Comparison of ENCODE assay signal across 21 mouse cellular contexts in the genomic region with DNA sequence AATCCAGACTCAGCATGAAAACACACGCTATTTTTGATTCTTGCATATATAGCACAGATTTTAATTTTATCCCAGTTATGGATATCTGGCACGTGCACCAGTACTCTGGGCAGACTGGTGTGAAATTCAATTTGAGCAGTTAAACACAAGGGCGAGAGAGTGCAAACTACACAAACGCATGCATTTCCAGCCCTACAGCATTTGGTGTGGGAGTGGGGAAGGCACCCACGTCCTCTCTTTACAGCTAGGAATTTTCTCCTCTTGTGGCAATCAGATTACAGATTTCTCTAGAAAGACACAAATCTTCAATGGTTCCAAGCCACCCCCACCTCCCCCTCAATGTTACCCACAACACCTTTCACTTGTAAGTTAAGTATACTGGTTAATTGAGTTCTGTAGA.
DNase-seq lines count a peak whose midpoint lies in the region; ATAC-seq and TF ChIP-seq lines count a peak whose summit lies in the region.
"Had no signal": no experiment of that assay in that cellular context is flagged by ENCODE, and none has a peak within 500 bp of the region (broad histone marks: within the 10 kb centered on the region; RNA-seq: fewer than 3 reads in every experiment).

No protein-coding gene starts in this region.

- no peak for TF ChIP-seq EP300 in stomach, postnatal 0 days (optimal IDR thresholded peaks at IDR 0.05)

- intact Hi-C loops in gastrocnemius, adult 2 months (cut with DNase I), result no loop called here

- no peaks in the 10 kb centered on the region; the same call in 1 of the 2 replicates for H3K4me1 ChIP-seq in forebrain, postnatal 0 days (ENCODE audit: insufficient read depth)
- H3K4me1 ChIP-seq in forebrain, embryonic 13.5 days, result 0 out of 2 replicates have a peak, but pooled peaks cover 7% of the 10 kb centered on the region
- H3K4me1 ChIP-seq in midbrain, embryonic 13.5 days (replicated peaks), result peaks cover 3% of the 10 kb centered on the region; the same call in 1 of the 2 replicates
- H3K4me1 ChIP-seq in midbrain, embryonic 14.5 days (ENCODE audit: control insufficient read depth, insufficient read depth, low read length), result no peaks in the 10 kb centered on the region
- no peaks in the 10 kb centered on the region for H3K4me1 ChIP-seq in stomach, embryonic 15.5 days
- H3K4me1 ChIP-seq in stomach, postnatal 0 days (replicated peaks; ENCODE audit: control insufficient read depth, insufficient read depth), result peaks cover 2% of the 10 kb centered on the region; the same call in 1 of the 2 replicates

- H3K36me3 ChIP-seq in forebrain, postnatal 0 days (ENCODE audit: insufficient read depth), result peaks cover 20% of the 10 kb centered on the region
- H3K36me3 ChIP-seq in forebrain, embryonic 13.5 days (ENCODE audit: poor library complexity, severe bottlenecking), result peaks cover 84% of the 10 kb centered on the region
- peaks cover 81% of the 10 kb centered on the region for H3K36me3 ChIP-seq in midbrain, embryonic 13.5 days
- H3K36me3 ChIP-seq in midbrain, embryonic 14.5 days (ENCODE audit: control insufficient read depth, insufficient read depth, low read length), result peaks cover 73% of the 10 kb centered on the region
- peaks cover 12% of the 10 kb centered on the region; the same call in 1 of the 2 replicates for H3K36me3 ChIP-seq in stomach, embryonic 15.5 days
- H3K36me3 ChIP-seq in stomach, postnatal 0 days (ENCODE audit: control insufficient read depth, insufficient read depth, low read length), result no peaks in the 10 kb centered on the region; the same call in 1 of the 2 replicates

- no peak for TF ChIP-seq CTCF in forebrain, postnatal 0 days (IDR thresholded peaks at IDR 0.05; ENCODE audit: low read depth)
- no peak for TF ChIP-seq CTCF in stomach, postnatal 0 days (IDR thresholded peaks at IDR 0.05; ENCODE audit: low read depth)
- no peak for TF ChIP-seq CTCF in gastrocnemius, adult 2 months (IDR thresholded peaks at IDR 0.05)

- H3K27me3 ChIP-seq in forebrain, postnatal 0 days (ENCODE audit: insufficient read depth, low read length), result no peaks in the 10 kb centered on the region
- H3K27me3 ChIP-seq in forebrain, embryonic 13.5 days, result no peaks in the 10 kb centered on the region
- no peaks in the 10 kb centered on the region for H3K27me3 ChIP-seq in midbrain, embryonic 13.5 days
- no peaks in the 10 kb centered on the region for H3K27me3 ChIP-seq in midbrain, embryonic 14.5 days (ENCODE audit: control insufficient read depth, insufficient read depth, low read length)
- no peaks in the 10 kb centered on the region for H3K27me3 ChIP-seq in stomach, embryonic 15.5 days (replicated peaks)
- no peaks in the 10 kb centered on the region for H3K27me3 ChIP-seq in stomach, postnatal 0 days (ENCODE audit: control insufficient read depth, insufficient read depth, low read length)
- H3K27me3 ChIP-seq: CH12.LX; embryonic facial prominence, embryonic 13.5 days; hindbrain, embryonic 12.5 days; Patski had no signal

- H3K9ac ChIP-seq in forebrain, postnatal 0 days, result no peak overlapping the region
- no peak overlapping the region for H3K9ac ChIP-seq in forebrain, embryonic 13.5 days
- H3K9ac ChIP-seq in midbrain, embryonic 13.5 days (replicated peaks), result no peak overlapping the region
- H3K9ac ChIP-seq in midbrain, embryonic 14.5 days (replicated peaks; ENCODE audit: low read length), result no peak overlapping the region
- no peak overlapping the region for H3K9ac ChIP-seq in stomach, embryonic 15.5 days
- no peak overlapping the region for H3K9ac ChIP-seq in stomach, postnatal 0 days (ENCODE audit: low read length)
- H3K9ac ChIP-seq: embryonic facial prominence, embryonic 13.5 days; hindbrain, embryonic 12.5 days had no signal

- 62% methylated on average over 5 of the region's 5 CpGs for WGBS in forebrain, postnatal 0 days
- WGBS in forebrain, embryonic 13.5 days, result 81% methylated on average over 5 of the region's 5 CpGs
- WGBS in midbrain, embryonic 13.5 days, result 87% methylated on average over 5 of the region's 5 CpGs
- WGBS in midbrain, embryonic 14.5 days, result 84% methylated on average over 5 of the region's 5 CpGs
- WGBS in stomach, embryonic 15.5 days, result 67% methylated on average over 5 of the region's 5 CpGs
- 63% methylated on average over 5 of the region's 5 CpGs for WGBS in stomach, postnatal 0 days

- no peak overlapping the region for H3K4me3 ChIP-seq in forebrain, postnatal 0 days (ENCODE audit: low read depth, low read length)
- no peak overlapping the region for H3K4me3 ChIP-seq in forebrain, embryonic 13.5 days
- no peak overlapping the region for H3K4me3 ChIP-seq in midbrain, embryonic 13.5 days (replicated peaks)
- no peak overlapping the region for H3K4me3 ChIP-seq in midbrain, embryonic 14.5 days (replicated peaks; ENCODE audit: low read depth, low read length)
- H3K4me3 ChIP-seq in stomach, embryonic 15.5 days (replicated peaks), result no peak overlapping the region
- H3K4me3 ChIP-seq in stomach, postnatal 0 days (ENCODE audit: low read depth, low read length), result no peak overlapping the region
- H3K4me3 ChIP-seq in gastrocnemius, adult 2 months, result no peak overlapping the region
- H3K4me3 ChIP-seq: embryonic facial prominence, embryonic 13.5 days; hindbrain, embryonic 12.5 days had no signal

- ATAC-seq in forebrain, postnatal 0 days, result peak; percentile 47
- ATAC-seq in forebrain, embryonic 13.5 days, result no peak
- ATAC-seq in midbrain, embryonic 13.5 days, result no peak
- ATAC-seq in midbrain, embryonic 14.5 days (ENCODE audit: low FRiP score, low TSS enrichment), result no peak
- no peak for ATAC-seq in stomach, embryonic 15.5 days (ENCODE audit: insufficient read depth, low FRiP score, low read depth)
- ATAC-seq in stomach, postnatal 0 days (ENCODE audit: low FRiP score, low TSS enrichment), result no peak
- ATAC-seq: activated CD4-positive, CD25-positive, alpha-beta regulatory T cell, adult 4 months; hindbrain, embryonic 16.5 days; inflammation-experienced regulatory T-cells, adult 6 months; Patski had no signal

- no peaks in the 10 kb centered on the region for H3K9me3 ChIP-seq in forebrain, postnatal 0 days (ENCODE audit: low read length)
- H3K9me3 ChIP-seq in forebrain, embryonic 13.5 days (replicated peaks), result no peaks in the 10 kb centered on the region
- H3K9me3 ChIP-seq in midbrain, embryonic 13.5 days, result no peaks in the 10 kb centered on the region
- H3K9me3 ChIP-seq in midbrain, embryonic 14.5 days (ENCODE audit: control insufficient read depth, low read length), result no peaks in the 10 kb centered on the region
- H3K9me3 ChIP-seq in stomach, embryonic 15.5 days, result no peaks in the 10 kb centered on the region
- no peaks in the 10 kb centered on the region for H3K9me3 ChIP-seq in stomach, postnatal 0 days (ENCODE audit: control insufficient read depth, low read length)
- H3K9me3 ChIP-seq: embryonic facial prominence, embryonic 13.5 days; hindbrain, embryonic 12.5 days had no signal

- no peak overlapping the region for H3K27ac ChIP-seq in forebrain, postnatal 0 days (ENCODE audit: low read depth, low read length)
- no peak overlapping the region; the same call in 1 of the 2 replicates for H3K27ac ChIP-seq in forebrain, embryonic 13.5 days
- H3K27ac ChIP-seq in midbrain, embryonic 13.5 days, result 0 out of 2 replicates have a peak overlapping the region, but pooled peaks have one; percentile 7
- no peak overlapping the region for H3K27ac ChIP-seq in midbrain, embryonic 14.5 days (replicated peaks; ENCODE audit: low read depth, low read length)
- H3K27ac ChIP-seq in stomach, embryonic 15.5 days, result peak overlapping the region; percentile 14; the same call in 1 of the 2 replicates
- no peak overlapping the region for H3K27ac ChIP-seq in stomach, postnatal 0 days (replicated peaks)
- no peak overlapping the region for H3K27ac ChIP-seq in gastrocnemius, adult 2 months

- H3K4me2 ChIP-seq in forebrain, postnatal 0 days (ENCODE audit: low read depth), result no peak overlapping the region
- H3K4me2 ChIP-seq in forebrain, embryonic 13.5 days, result no peak overlapping the region
- no peak overlapping the region for H3K4me2 ChIP-seq in midbrain, embryonic 13.5 days (replicated peaks)
- H3K4me2 ChIP-seq in midbrain, embryonic 14.5 days (ENCODE audit: low read length), result no peak overlapping the region
- no peak overlapping the region for H3K4me2 ChIP-seq in stomach, embryonic 15.5 days
- H3K4me2 ChIP-seq in stomach, postnatal 0 days (replicated peaks; ENCODE audit: low read depth), result no peak overlapping the region
- H3K4me2 ChIP-seq: embryonic facial prominence, embryonic 13.5 days; hindbrain, embryonic 12.5 days had no signal

- peak; percentile 26 for DNase-seq in forebrain, postnatal 0 days
- DNase-seq in midbrain, embryonic 14.5 days, result no peak
- DNase-seq in stomach, postnatal 0 days (ENCODE audit: low spot score), result no peak
- no peak for DNase-seq in gastrocnemius, adult 2 months
- DNase-seq: adrenal gland, postnatal 14 days; cerebellum, adult 18-20 months; cerebellum, adult 9-11 months; cerebellum, postnatal 36 days; gastrocnemius, postnatal 25 days; heart, postnatal 10 days; heart, postnatal 4 days had no signal

Comparison
In these comparisons a context has a peak if more than half of its experiments do, and no peak if none do; other contexts are left out.
1. H3K27ac ChIP-seq: peak in midbrain, embryonic 13.5 days (single experiment) and stomach, embryonic 15.5 days (single experiment); none in forebrain, postnatal 0 days (single experiment), forebrain, embryonic 13.5 days (single experiment), midbrain, embryonic 14.5 days (single experiment), stomach, postnatal 0 days (single experiment) and gastrocnemius, adult 2 months (single experiment).